Mouse (Mus musculus): Measurements from ENCODE around the gene Olfr91. TPM values are rescaled to one million over a fixed set of nuclear protein-coding genes. Genes with fewer than 3 reads are reported as not detected.
"Not testable (repeated sequence)": the region's sequence is repeated elsewhere in the genome, so short reads cannot be mapped to it uniquely, and the experiment has no call there.

Gene Olfr91
- total RNA-seq (2022), result not detected

DNA sequence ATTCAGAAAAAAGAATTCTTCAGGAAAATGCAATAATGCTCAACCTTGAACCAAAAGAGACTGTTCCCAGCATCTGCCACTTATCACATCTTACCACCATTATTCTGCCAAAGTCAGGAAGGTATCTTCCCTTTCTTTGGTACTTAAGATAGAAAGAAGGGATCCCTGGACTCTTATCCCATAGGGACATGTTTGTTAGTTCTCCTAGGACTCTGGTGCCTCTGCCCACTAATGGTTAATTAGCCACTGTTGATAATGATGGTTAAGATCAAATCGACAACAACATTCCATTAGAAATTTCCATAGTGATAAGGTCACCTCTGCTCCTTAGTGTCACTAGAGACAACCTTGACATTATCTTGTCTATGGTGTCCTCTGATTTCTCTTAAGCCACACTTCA, at the start of gene Olfr91:
Gene Olfr91 (minus strand): TSS at position 101 of the 400 bp plus-strand sequence.
- no peak for DNase-seq (ENCODE audit: low spot score in 2 of 2)

DNA sequence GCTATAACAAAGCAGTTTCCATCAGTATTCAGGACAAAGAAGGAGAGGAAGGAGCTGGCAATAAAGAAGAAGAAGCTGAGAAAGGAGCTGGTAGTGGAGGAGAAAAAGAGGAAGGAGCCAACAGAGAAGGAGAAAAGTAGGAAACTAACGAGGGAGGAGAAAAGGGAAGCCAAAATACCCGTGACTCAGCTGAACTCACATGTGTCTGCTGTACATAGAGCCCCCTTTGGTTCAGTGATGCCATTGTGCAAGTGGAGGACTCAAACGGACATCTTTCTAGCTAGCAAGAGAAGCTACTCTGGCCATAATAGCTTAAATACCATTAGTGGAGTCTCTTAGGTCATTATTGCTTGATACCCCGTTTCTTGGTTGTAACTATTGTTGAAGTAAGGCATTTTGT, 33.3 kb upstream of the Olfr91 start:
- DNase-seq (ENCODE audit: low spot score in 2 of 2), result not testable (repeated sequence)

DNA sequence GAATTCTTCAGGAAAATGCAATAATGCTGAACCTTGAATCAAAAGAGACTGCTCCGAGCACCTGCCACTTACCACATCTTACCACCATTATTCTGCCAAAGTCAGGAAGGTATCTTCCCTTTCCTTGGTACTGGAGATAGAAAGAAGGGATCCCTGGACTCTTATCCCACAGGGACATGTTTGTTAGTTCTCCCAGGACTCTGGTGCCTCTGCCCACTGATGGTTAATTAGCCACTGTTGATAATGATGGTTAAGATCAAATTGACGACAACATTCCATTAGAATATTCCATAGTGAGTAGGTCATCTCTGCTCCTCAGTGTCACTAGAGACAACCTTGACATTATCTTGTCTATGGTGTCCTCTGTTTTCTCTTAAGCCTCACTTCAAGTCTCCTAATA, 21.9 kb upstream of the Olfr91 start, which contains the start of gene Olfr92:
Gene Olfr92 (minus strand): TSS at position 101 of the 400 bp plus-strand sequence.
- DNase-seq (ENCODE audit: low spot score in 2 of 2), result no peak

DNA sequence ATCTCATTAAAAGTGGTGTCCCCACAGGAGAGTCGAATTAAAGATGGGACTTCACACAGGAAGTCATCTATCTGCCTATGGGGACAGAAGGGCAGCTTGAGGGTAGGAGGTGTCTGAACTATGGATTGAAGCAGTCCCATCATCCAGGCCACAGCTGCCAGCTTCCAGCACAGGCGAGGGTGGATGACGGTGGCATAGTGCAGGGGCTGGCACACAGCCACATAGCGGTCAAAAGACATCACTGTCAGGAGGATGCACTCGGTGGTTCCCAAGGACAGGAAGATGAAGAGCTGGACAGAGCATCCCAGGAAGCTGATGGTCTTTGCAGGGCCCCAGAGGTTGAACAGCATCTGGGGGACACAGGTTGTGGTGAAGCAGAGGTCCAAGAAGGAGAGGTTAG, 4.8 kb downstream of the Olfr91 start:
- no peak for DNase-seq (ENCODE audit: low spot score in 2 of 2)

DNA sequence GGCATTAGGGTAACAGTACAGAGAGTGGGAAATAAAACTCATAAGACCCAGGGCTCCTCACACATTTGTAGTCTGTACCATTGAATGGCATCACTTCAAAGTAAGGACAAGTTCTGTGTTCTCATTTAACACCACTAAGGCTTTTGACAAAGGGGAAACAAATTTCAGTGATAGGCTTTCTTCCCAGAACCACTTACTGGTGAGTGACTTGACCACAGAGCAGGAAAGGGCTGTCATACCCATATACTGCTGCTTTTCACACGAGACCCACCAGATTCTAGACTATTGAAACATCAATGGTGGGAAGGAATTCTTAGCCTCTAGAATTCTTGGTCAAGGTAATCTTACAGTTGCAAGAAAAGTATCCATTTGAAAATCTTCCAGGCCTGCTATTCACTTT, 5.9 kb downstream of the Olfr91 start:
- no peak for DNase-seq (ENCODE audit: low spot score in 2 of 2)

DNA sequence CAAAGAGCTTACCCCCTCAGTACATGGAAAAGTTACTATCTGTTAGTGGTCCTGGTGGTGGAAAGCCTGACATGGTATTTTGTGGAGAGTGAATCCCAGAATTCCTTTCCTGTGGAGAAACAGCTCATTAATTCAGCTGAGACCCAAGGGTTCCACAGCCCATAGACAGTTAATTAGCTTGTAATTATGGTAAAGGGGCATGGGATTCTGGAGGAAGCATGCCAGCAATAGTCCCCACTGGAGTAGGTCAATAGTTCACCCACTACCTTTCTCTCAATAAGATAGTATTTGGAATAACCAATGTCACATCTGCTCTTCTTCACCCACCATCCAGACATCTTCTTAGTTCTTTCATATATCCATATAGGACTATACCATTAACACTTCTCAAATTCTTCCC, 9.7 kb downstream of the Olfr91 start, which contains the start of gene Olfr90:
Gene Olfr90 (minus strand): TSS at position 101 of the 400 bp plus-strand sequence.
- DNase-seq (ENCODE audit: low spot score in 2 of 2), result no peak

DNA sequence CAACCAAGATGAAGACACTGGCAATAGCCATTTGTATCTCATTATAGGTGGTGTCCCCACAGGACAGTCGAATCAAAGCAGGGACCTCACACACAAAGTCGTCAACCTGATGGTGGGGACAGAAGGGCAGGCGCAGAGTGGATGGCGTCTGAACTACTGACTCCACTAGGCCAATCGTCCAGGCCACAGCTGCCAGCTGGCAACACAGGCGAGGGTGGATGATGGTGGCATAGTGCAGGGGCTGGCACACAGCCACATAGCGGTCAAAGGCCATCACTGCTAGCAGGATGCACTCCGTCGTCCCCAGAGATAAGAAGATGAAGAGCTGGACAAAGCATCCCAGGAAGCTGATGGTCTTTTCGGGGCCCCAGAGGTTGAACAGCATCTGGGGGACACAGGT, 12.5 kb downstream of the Olfr91 start:
- no peak for DNase-seq (ENCODE audit: low spot score in 2 of 2)

DNA sequence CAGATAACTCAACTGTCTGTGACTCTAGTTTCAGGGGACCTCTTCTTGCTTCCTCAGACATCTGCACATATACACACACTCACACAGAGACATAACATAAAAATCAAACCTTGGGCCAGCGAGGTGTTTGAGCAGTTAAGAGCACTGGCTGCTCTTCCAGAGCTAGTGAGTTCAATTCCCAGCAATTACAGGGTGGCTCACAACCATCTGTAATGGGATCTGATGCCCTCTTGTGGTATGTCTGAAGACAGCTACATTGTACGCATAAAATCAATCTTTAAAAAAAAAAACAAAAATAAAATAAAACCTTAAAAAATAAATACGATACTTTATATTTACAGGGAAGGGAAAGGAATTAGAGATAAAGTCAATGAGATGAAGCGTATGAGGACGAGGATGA, 13.4 kb downstream of the Olfr91 start:
- DNase-seq (ENCODE audit: low spot score in 2 of 2), result no peak

DNA sequence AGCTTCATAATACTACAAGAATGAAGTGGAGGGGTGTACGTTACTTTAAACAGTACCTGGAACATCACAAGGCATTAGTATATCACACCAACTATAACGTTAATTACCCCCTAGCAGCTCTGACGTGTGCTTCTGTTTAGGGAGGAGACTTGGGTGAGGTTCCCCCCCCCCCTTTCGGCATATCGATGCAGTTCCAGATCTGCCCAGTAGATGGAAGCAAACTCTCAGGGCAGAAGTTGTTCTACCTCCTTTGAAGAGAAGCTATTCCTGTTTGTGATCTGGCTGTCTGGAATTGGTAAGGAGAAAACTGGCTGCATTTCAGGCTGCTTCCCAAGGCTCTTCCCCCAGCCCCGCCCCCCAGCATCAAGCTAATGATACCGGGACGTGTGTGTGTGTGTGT, 14.8 kb downstream of the Olfr91 start:
- no peak for DNase-seq (ENCODE audit: low spot score in 2 of 2)

DNA sequence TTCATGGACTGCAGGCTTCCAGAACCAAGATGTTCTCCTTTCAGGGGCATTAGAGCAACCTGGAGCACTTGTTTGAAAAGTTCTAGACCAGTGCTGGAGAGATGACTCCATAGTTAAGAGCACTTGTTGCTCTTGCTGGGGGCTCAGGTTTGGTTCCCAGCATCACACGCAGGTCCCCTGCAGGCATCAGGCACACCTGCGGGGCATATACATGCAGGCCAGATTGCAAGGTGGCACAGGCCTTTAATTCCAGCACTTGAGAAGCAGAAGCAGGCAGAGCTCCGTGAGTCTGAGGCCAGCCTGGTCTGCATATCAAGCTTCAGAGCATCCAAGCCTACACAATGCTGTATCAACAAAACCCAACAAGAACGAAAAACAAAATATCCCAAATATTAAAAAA, 16.4 kb downstream of the Olfr91 start:
- DNase-seq (ENCODE audit: low spot score in 2 of 2), result no peak

DNA sequence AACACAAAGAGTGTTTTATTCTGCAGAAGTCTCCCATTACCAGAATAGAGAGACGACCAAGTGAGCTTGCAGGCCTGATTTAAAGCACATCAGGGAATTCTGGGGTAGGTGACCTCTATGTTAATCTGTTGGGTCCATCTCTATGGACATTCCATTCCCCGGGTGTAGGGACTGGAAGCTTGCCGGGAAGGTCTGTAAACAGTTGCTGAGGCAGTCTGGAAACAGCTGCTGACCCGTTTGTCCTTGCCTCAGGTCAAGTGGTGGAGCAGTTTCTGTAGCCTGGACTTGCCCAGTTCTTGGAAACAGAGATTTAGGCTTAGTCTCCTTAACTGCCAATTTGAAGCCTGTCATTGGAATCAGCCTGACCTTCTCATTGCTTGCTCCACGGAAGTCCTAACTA, 18.0 kb downstream of the Olfr91 start:
- DNase-seq (ENCODE audit: low spot score in 2 of 2), result peak in 1 of 2 experiments; percentile 19

DNA sequence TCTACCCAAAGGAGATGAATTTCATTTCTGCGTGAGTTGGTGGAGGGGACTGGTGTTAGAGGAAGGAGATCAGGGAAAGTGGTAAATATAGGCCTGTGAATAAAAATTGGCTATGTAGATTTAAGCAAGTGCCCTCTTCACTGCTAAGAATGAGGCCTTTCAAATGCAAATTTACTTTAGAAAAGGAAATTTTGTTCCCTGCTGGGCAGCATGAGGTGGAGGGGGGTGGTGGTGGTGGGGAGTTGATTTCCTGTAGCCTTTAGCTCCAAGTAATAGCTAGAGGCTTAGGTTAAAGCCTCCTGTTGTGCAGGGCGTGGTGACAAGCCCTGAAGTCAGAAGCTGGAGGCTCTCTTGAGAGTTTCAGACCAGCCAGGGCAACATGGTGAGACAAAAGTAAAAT, 19.1 kb downstream of the Olfr91 start:
- no peak for DNase-seq (ENCODE audit: low spot score in 2 of 2)

DNA sequence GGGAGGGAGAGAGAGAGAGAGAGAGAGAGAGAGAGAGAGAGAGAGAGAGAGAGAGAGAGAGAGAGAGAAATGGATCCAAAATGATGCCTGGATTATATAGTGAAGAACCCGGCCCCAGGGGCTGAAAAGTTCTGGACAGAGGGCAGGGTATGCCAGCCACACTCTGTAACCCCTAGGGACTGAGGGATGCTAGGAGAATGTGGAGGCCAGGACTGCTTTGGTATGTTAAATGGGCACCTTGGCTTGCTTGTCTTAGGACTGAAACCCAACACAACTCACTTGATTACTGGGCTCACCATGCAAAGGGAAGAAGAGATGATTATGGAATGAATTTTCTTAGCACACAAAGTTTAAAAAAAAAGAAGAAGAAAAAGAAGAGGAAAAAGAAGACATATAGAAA, 19.9 kb downstream of the Olfr91 start:
- DNase-seq (ENCODE audit: low spot score in 2 of 2), result no peak

DNA sequence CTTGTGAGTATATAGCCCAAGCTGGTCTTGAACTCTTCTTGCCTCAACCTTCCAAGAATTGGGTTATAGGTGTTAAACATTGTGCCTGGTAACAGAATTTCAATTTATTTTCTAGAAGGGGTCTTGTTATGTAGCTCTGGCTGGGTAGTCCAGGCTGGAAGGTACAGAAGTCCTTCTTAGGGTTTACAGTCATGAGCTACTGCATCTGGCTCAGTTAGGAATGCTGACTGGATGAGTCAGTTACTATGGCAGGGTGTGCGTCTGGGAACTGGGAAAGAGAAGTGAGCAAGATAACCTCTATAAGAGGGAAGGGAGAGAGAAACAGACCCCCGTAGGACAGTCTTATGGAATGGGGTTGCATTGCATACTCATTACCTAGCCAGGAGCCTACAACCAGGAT, 22.3 kb downstream of the Olfr91 start:
- no peak for DNase-seq (ENCODE audit: low spot score in 2 of 2)

DNA sequence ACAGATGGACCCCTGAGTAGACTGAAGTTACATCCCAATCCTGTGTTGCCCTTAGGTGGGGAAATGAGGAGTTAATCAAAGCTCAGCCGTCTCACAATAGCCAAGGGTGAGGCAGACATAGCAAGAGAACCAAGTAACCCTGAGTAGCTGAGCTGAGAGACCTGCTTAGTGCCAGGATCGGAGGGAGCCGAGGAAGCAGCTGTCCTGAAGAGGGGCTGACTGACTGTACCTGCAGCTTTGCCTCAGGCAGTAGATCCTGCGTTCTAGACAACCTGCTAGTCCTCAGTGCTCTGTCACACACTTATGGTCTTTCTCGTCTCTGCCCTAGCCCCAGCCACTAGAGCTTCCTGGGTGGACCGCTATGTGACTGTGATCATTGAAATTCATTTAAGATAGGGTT, 22.9 kb downstream of the Olfr91 start:
- no peak for DNase-seq (ENCODE audit: low spot score in 2 of 2)

DNA sequence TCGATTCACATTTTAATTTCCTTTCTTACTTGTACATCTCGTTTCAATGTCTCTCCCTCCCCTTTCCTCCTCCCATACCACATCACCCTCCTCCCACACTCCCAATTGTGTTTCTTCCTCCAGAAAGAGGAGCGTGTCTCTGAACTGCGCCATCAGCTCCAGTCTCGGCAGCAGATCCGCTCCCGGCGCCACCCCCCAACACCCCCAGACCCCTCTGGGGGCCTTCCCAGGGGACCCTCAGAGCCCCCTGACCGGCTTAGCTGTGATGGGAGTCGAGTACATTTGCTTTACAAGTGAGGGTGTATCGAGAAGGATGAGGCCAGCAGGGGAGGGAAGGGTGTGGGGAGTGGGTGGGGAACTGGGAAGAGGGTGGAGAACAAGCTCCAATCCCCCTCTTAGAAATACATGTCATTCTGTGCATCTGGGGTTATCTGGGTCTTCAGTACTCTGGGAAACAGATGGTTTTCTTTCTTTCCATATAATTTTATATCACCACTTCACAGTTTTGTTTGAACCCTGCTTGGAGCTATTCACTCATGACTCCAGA, 25.3 kb downstream of the Olfr91 start:
- peak in 1 of 2 experiments; percentile 21 for DNase-seq (ENCODE audit: low spot score in 2 of 2)

DNA sequence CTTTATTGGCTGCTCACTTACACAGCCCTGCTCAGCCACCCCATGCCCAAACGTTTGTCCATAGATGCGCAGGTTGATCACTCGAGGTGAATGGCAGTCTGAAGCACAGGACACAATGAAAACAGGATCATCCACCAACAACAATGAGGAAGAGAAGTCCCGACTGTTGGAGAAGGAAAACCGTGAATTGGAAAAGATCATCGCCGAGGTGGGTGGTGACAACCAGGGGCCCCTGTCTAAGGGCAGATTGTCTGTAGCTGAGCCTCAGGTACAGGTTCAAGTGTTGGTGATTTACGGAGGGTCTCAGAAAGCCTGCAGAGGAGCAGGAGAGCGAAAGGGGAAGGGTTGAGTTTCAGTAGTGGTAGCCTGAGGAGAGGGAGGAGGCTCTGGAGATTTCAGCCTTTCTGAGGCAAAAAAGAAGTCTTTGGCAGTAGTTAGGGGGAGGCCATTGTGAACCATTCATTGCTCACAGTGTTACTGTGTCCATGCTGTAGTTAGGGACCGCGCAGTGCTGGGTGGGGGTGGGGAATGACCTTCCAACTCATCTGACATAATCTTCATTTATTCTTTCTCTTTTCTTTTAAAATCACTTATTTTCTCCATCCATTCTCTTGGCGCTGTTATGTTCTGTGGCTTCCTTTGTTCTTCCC, 25.9 kb downstream of the Olfr91 start:
- peak in 1 of 2 experiments; percentile 15 for DNase-seq (ENCODE audit: low spot score in 2 of 2)

DNA sequence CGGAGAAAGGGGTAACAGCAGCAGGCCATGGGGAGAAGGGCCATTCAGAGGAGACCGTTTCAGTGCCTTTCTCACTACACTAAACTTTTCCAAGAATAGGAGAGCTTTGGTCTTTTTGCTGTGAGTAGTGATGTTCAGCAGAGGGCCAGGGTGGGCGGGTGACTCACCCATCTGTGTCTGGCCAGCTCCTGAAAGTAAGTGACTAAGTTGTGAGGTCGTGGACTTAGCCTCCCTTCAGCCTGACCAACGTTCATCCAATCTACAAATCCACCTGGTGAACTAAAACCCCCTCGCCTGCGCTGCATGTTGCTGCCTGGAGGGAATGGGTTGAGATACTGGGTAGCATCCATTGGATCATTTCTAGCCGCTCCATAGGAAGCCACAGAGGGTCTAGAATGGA, 28.0 kb downstream of the Olfr91 start:
- DNase-seq (ENCODE audit: low spot score in 2 of 2), result no peak

DNA sequence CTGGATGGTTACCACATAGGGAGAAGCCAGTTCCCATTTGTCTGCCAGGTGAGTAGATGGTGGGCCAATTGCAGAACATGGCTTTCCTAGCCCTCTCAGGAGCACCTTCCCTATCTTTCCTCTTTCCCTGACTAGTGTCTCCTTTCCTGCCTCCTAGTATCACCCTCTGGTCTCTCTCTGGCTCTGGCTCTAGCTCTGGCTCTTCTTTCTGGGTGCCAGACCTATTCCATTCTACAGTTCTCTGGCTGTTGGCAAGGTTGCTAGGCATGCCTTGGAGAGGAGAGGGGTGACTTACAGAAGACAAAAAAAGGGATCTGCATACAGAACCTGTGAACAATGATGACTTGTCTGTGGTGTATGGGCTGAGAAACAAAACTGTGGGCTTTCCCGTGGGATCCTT, 30.2 kb downstream of the Olfr91 start:
- peak in 1 of 2 experiments; percentile 17 for DNase-seq (ENCODE audit: low spot score in 2 of 2)

DNA sequence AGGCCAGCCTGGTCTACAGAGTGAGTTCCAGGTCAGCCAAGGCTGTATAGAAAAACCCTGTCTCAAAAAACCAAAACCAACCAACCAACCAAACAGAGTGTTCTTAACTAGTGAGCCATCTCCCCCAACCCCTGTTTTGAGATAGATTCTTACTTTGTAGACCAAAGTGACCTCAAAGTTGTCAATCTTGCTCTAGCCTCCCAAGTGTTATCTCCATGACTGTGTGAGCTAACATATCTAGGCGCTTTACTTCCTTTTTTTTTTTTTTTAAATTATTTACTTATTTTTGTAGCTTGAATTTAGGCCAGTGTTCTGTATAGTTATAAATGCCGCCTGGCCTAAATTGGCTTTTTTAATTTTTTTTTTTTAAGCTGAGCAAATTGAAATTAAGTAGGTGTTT, 32.1 kb downstream of the Olfr91 start:
- DNase-seq (ENCODE audit: low spot score in 2 of 2), result no peak

DNA sequence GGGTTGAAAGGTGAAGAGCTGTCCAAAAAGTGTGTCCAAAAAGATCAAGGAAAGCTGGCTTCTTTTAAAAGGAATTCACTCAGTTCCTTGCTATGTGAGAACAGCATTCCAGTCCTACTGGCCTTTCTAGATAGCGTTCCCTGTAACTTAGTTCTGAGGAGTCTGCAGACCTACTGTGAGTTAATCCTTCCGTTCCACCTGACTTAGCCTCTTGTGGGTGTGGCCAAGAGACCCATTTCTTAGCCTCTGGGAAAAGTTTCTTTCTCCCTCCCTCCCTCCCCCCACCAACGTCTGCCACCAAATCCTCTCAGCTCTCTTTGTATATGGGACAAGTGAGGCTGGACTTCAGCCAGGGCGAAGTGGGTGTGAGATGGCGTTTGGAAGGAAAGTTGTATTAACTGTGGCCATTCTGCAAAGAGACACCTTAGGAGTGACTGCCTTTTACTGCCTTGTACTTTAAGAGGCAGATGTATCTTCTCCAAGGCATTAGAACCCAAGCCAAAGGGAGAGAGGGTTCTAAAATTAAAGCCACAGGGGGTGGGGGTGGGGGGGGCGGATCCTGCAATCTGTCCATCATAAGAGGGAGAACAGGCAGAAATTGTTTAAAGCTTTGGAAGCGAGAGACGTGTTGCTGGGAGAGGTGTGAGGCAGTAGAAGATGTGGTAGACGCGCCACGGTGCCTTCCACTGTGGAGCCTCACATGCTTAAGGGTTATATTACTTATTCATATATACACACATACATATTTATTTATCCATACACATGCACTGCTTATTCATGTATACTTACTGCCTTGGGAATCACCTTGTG, 34.2 kb downstream of the Olfr91 start:
- DNase-seq (ENCODE audit: low spot score in 2 of 2), result no peak

DNA sequence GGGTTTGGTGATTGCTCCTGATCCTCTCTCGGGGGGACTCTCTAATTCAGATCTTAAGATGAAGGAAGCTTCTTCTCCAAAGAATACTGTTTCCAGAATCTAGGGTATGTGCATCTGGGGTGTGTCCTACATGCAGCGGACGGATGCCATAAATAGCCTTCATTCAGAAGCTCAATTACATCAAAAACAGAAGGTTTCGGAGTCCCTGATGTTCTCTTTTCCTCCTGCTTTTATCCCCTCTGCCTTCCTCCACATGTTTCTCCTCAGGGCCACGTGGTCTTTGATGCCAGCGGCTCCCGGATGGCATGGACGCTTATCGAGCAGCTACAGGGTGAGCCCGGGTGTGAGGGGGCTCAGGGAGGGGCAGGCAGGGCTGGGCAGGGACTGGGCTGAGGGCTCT, 35.0 kb downstream of the Olfr91 start:
- DNase-seq (ENCODE audit: low spot score in 2 of 2), result no peak
